Mouse (Mus musculus): ENCODE measurements at regions not wholly inside any gene's neighbourhood (a gene's known extent, or its start where the extent isn't known, plus 50 kb on each side); places are given as distances from the start of the nearest gene placed in this dataset.

- DNase-seq: no peak
These were observed 713.1 kb downstream of the Epha7 start for GRCm38 (mm10) chr4:29525769-29526658.
